ENCODE assay signal across 25 mouse cellular contexts in the genomic region with DNA sequence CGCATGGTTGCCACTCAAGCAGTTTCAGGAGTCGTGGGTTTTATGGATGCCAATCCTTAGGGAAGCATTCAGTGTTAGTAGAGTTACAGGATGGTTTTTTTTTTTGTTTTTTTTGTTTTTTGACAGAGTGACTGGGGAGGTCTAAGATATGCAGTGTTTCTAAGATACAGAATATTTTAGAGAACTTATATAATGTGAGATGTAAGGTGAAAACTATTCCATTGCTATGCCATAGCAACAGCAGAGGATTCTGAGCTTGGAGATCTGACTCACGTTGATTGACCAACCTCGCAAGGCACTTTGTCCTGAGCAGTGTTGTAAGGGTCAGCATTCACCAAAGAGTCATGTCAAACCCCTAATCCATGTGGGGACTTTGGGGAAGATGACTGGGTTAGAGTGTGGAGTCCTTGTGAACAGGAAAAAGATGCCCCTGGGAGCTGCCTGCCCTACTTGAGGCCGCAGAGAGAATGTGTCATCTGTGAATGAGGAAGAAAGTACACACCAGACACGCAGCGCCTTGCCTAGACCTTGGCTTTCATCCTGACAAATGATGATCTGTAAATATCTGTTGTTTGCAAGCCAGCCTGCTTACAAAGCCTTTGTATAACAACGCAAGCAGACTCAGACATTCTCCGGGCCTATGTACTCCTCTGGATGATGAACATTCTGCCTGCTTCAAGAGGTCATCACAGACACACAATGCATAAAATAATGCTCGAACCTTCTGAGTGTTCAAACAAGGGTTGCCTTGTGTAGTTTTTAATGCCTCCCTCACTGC.
A peak's percentile ranks its signal among the peaks of the same experiment; 100 is the strongest.
DNase-seq lines count a peak whose midpoint lies in the region; ATAC-seq lines count a peak whose summit lies in the region.
"Had no signal": no experiment of that assay in that cellular context is flagged by ENCODE, and none has a peak within 500 bp of the region (broad histone marks: within the 10 kb centered on the region; RNA-seq: fewer than 3 reads in every experiment).

No protein-coding gene starts in this region.

- ATAC-seq in lung, embryonic 16.5 days (ENCODE audit: low read depth) = peak; percentile 51
- ATAC-seq in hindbrain, embryonic 13.5 days (ENCODE audit: low FRiP score) = no peak
- ATAC-seq: CD4-positive, CD25-positive, alpha-beta regulatory T cell, adult 4 months; forebrain, embryonic 14.5 days; hindbrain, embryonic 16.5 days had no signal

- H3K27me3 ChIP-seq in lung, embryonic 16.5 days (ENCODE audit: control insufficient read depth, insufficient read depth, low read depth, low read length) = peaks cover 3% of the 10 kb centered on the region; the same call in 1 of the 2 replicates
- no peaks in the 10 kb centered on the region for H3K27me3 ChIP-seq in hindbrain, embryonic 13.5 days
- H3K27me3 ChIP-seq: megakaryocyte, embryonic 14.5 days; midbrain, embryonic 12.5 days; neural tube, embryonic 13.5 days had no signal

- intact Hi-C loops in left cerebral cortex, postnatal 25 days (cut with DNase I) = no loop called here

- 52% methylated on average over 10 of the region's 10 CpGs for WGBS in lung, embryonic 16.5 days
- 75% methylated on average over 10 of the region's 10 CpGs for WGBS in hindbrain, embryonic 13.5 days

- no peaks in the 10 kb centered on the region for H3K36me3 ChIP-seq in lung, embryonic 16.5 days (ENCODE audit: control insufficient read depth, insufficient read depth, low read length)
- no peaks in the 10 kb centered on the region for H3K36me3 ChIP-seq in hindbrain, embryonic 13.5 days
- H3K36me3 ChIP-seq: hindbrain, embryonic 10.5 days; midbrain, embryonic 12.5 days; neural tube, embryonic 13.5 days had no signal

- H3K4me2 ChIP-seq in lung, embryonic 16.5 days (ENCODE audit: low read depth, low read length) = no peak overlapping the region
- no peak overlapping the region for H3K4me2 ChIP-seq in hindbrain, embryonic 13.5 days
- H3K4me2 ChIP-seq: midbrain, embryonic 12.5 days; neural tube, embryonic 13.5 days had no signal

- H3K9me3 ChIP-seq in lung, embryonic 16.5 days (ENCODE audit: control insufficient read depth, low read length) = no peaks in the 10 kb centered on the region
- H3K9me3 ChIP-seq in hindbrain, embryonic 13.5 days = no peaks in the 10 kb centered on the region
- H3K9me3 ChIP-seq: hindbrain, embryonic 10.5 days; megakaryocyte, embryonic 14.5 days; midbrain, embryonic 12.5 days; neural tube, embryonic 13.5 days had no signal

- no peak overlapping the region for H3K9ac ChIP-seq in lung, embryonic 16.5 days (ENCODE audit: low read length)
- H3K9ac ChIP-seq in hindbrain, embryonic 13.5 days = no peak overlapping the region
- H3K9ac ChIP-seq: midbrain, embryonic 12.5 days; neural tube, embryonic 13.5 days had no signal

- 0 out of 2 replicates have a peak overlapping the region, but pooled peaks have one; percentile 28 for H3K27ac ChIP-seq in lung, embryonic 16.5 days (ENCODE audit: low read length)
- no peak overlapping the region for H3K27ac ChIP-seq in hindbrain, embryonic 13.5 days
- H3K27ac ChIP-seq: hindbrain, embryonic 10.5 days; layer of hippocampus, adult 2 months; left cerebral cortex, adult 2 months; midbrain, embryonic 12.5 days; neural tube, embryonic 13.5 days had no signal

- no peak overlapping the region for H3K4me3 ChIP-seq in lung, embryonic 16.5 days (ENCODE audit: low read length)
- H3K4me3 ChIP-seq in hindbrain, embryonic 13.5 days = no peak overlapping the region
- H3K4me3 ChIP-seq: hindbrain, embryonic 10.5 days; layer of hippocampus, adult 2 months; left cerebral cortex, adult 2 months; megakaryocyte, embryonic 14.5 days; midbrain, embryonic 12.5 days; neural tube, embryonic 13.5 days had no signal

- H3K4me1 ChIP-seq in lung, embryonic 16.5 days (replicated peaks; ENCODE audit: control insufficient read depth, insufficient read depth, low read length) = peaks cover 8% of the 10 kb centered on the region; the same call in 1 of the 2 replicates
- no peaks in the 10 kb centered on the region for H3K4me1 ChIP-seq in hindbrain, embryonic 13.5 days (replicated peaks)
- H3K4me1 ChIP-seq: megakaryocyte, embryonic 14.5 days; midbrain, embryonic 12.5 days had no signal

- peak; percentile 2 to 11 for DNase-seq in left cerebral cortex, postnatal 25 days (ENCODE audit: low spot score in 2 of 2)
- DNase-seq in left cerebral cortex, adult 8-10 months (ENCODE audit: low spot score in 2 of 2) = no peak
- no peak for DNase-seq in lung, postnatal 14 days
- peak; percentile 36 for DNase-seq in adrenal gland, postnatal 10 days
- peak; percentile 25 for DNase-seq in brain, adult 2 months (ENCODE audit: low read depth, low spot score)
- no peak for DNase-seq in heart, adult 9 months (ENCODE audit: low spot score in 2 of 2)
- DNase-seq: cerebellum, adult 11 months; cerebellum, adult 9-10 months; cerebellum, postnatal 36 days; gastrocnemius, postnatal 10 days; heart, postnatal 14 days; kidney, adult 18-20 months; kidney, postnatal 36 days; liver had no signal

Comparison
In these comparisons a context has a peak if more than half of its experiments do, and no peak if none do; other contexts are left out.
1. DNase-seq: peak in left cerebral cortex, postnatal 25 days (2 of 2), adrenal gland, postnatal 10 days (single experiment) and brain, adult 2 months (single experiment); none in left cerebral cortex, adult 8-10 months (0 of 2), lung, postnatal 14 days (single experiment) and heart, adult 9 months (0 of 2).